Mouse (Mus musculus) stomach, embryonic 14.5 days (tissue): ENCODE measurements around the gene Zic5. TPM values are rescaled to one million over a fixed set of nuclear protein-coding genes. Genes with fewer than 3 reads are reported as not detected.

Experiments
- ATAC-seq: fragments of 200-750 bp; cut with Nextera tagmentation; 2 replicates; pipeline ENCODE4 v1.8.0; 2017; ENCODE audit warnings: low read depth, moderate TSS enrichment; ENCODE audit not compliant: insufficient number of reproducible peaks, insufficient read depth, low FRiP score
- H3K27ac ChIP-seq: fragments of 300-500 bp; sonication (generic); 2 replicates; pipeline ENCODE4 v1.5.1; 2014; ENCODE audit warnings: mild to moderate bottlenecking, low read length, moderate library complexity, mixed read lengths
- H3K27me3 ChIP-seq: fragments of 300-500 bp; sonication (generic); 2 replicates; pipeline ENCODE4 v1.6.1; 2014; ENCODE audit warnings: low read length, control low read depth, mixed read lengths; ENCODE audit not compliant: control insufficient read depth, insufficient read depth
- H3K36me3 ChIP-seq: fragments of 300-500 bp; sonication (generic); 2 replicates; pipeline ENCODE4 v1.6.1; 2014; ENCODE audit warnings: mild to moderate bottlenecking, control low read depth, low read length, moderate library complexity, mixed read lengths; ENCODE audit not compliant: control insufficient read depth, insufficient read depth
- H3K4me1 ChIP-seq: fragments of 300-500 bp; sonication (generic); 2 replicates; pipeline ENCODE4 v1.6.1; 2014; ENCODE audit warnings: low read length, control low read depth, mixed read lengths; ENCODE audit not compliant: control insufficient read depth, insufficient read depth
- H3K4me2 ChIP-seq: fragments of 300-500 bp; sonication (generic); replicated peaks from 2 replicates; pipeline ENCODE4 v1.6.1; 2014; ENCODE audit warnings: low read depth, low read length, control low read depth
- H3K4me3 ChIP-seq: fragments of 300-500 bp; sonication (generic); 2 replicates; pipeline ENCODE4 v1.5.1; 2014; ENCODE audit warnings: low read depth, low read length, control low read depth
- H3K9ac ChIP-seq: fragments of 300-500 bp; sonication (generic); replicated peaks from 2 replicates; pipeline ENCODE4 v1.6.1; 2014; ENCODE audit warnings: low read depth, mild to moderate bottlenecking, control low read depth, low read length, moderate library complexity, mixed read lengths
- H3K9me3 ChIP-seq: fragments of 300-500 bp; sonication (generic); 2 replicates; pipeline ENCODE4 v1.6.1; 2016; ENCODE audit warnings: low read depth, low read length, control low read depth; ENCODE audit not compliant: control insufficient read depth
- WGBS: fragments of 180-500 bp; shearing (Covaris S2); extraction: QIAGEN DNeasy Blood & Tissue Kit; methylation state at CpG from one replicate; pipeline ENCODE4 v1.1.7; 2014; 5-methylcytosine and 5-hydroxymethylcytosine counted together
- polyA plus RNA-seq: library from polyadenylated mRNA; unstranded; fragments of >200 nt; fragmentation: Nextera tagmentation; extraction: Ambion mirVana; gene quantifications from 2 replicates; pipeline ENCODE4 v1.2.1, GENCODE M21; 2014

Gene Zic5
- polyA plus RNA-seq, 1 experiment from 2014 or later = not detected

GRCm38 (mm10) chr14:122489686-122490414 lies 24.4 kb upstream of the Zic5 start:
- H3K4me1 ChIP-seq = no peaks in the 10 kb centered on the region
- ATAC-seq = no peak
- no peak overlapping the region for H3K9ac ChIP-seq
- no peaks in the 10 kb centered on the region for H3K9me3 ChIP-seq
- no peak overlapping the region for H3K27ac ChIP-seq
- no peak overlapping the region for H3K4me2 ChIP-seq
- no peaks in the 10 kb centered on the region for H3K36me3 ChIP-seq
- H3K4me3 ChIP-seq = no peak overlapping the region
- H3K27me3 ChIP-seq = peaks cover 47% of the 10 kb centered on the region
- WGBS = 3% methylated on average over 12 of the region's 12 CpGs

GRCm38 (mm10) chr14:122489041-122489440 lies 23.6 kb upstream of the Zic5 start:
- Histone ChIP-seq H3K4me3 (no peak overlapping the region), H3K4me1 (no peaks in the 10 kb centered on the region)

DNA sequence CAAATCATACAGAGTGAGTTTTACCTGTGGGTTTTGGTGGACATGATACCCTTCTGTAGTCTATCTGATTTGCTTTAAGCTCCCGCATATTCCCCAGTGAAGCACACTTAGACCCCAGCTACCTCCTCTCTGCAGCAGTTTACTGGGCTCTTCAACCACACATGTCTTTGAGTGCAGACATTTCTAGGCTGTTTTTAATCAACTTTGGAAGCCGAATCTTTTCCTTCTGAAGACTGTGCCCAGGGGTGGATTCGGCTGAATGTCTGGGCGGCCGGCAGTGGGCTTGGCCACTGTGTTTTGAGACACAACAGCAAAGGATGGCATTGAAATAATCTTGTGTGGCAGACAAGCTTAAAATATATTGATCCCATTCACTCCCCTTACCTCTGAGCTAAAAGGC lies 21.9 kb upstream of the Zic5 start:
- 2% methylated on average over 5 of the region's 5 CpGs for WGBS
- H3K4me2 ChIP-seq = no peak overlapping the region
- no peak overlapping the region for H3K27ac ChIP-seq
- no peak overlapping the region for H3K4me3 ChIP-seq
- H3K4me1 ChIP-seq = no peaks in the 10 kb centered on the region
- no peak overlapping the region for H3K9ac ChIP-seq
- no peaks in the 10 kb centered on the region for H3K36me3 ChIP-seq
- H3K27me3 ChIP-seq = peaks cover 59% of the 10 kb centered on the region
- H3K9me3 ChIP-seq = no peaks in the 10 kb centered on the region
- ATAC-seq = no peak

More at GRCm38 (mm10) chr14:122489041-122489440, 23.6 kb upstream of the Zic5 start:
- no peak for ATAC-seq
- Histone ChIP-seq H3K27me3 (peaks cover 54% of the 10 kb centered on the region), H3K9me3 (no peaks in the 10 kb centered on the region), H3K4me2 (no peak overlapping the region), H3K36me3 (no peaks in the 10 kb centered on the region), H3K9ac (no peak overlapping the region), H3K27ac (no peak overlapping the region)
- 0% methylated on average over 5 of the region's 5 CpGs for WGBS

- Histone ChIP-seq H3K27ac (no peak overlapping the region), H3K27me3 (peaks cover 66% of the 10 kb centered on the region), H3K9ac (no peak overlapping the region), H3K4me3 (no peak overlapping the region), H3K4me2 (no peak overlapping the region), H3K4me1 (no peaks in the 10 kb centered on the region), H3K9me3 (no peaks in the 10 kb centered on the region), H3K36me3 (no peaks in the 10 kb centered on the region)
- no peak for ATAC-seq
- 16% methylated on average over 1 of the region's 1 CpGs for WGBS
Measured at GRCm38 (mm10) chr14:122486611-122487010, 21.1 kb upstream of the Zic5 start.

DNA sequence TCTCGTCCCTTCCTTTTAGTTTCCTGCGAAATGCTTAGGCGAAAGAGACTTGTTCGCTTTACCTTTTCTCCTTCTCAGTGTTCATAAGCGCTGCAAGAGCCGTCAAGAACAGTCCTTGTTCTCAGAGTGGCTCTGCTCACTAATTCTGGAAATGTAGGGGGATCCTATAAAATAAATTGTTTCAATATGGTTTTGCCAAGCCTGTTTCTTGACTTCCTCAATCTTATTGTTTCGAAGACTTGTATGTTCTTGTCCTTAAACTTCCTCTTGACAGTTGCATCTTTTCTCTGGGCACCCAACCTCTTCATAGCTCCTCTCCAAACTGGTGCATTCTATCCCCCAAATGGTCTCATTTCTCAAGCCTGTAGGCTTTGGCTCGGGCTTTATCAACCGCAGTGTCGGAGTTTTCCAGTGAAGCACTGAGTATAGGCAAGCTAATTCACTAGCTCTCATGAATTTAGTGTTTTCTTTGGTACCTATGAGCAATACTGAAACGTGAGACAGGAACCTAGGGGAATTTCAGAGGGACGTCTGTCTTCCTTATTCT lies 20.2 kb upstream of the Zic5 start:
- WGBS = 4% methylated on average over 12 of the region's 12 CpGs
- no peak for ATAC-seq
- no peak overlapping the region for H3K27ac ChIP-seq

DNA sequence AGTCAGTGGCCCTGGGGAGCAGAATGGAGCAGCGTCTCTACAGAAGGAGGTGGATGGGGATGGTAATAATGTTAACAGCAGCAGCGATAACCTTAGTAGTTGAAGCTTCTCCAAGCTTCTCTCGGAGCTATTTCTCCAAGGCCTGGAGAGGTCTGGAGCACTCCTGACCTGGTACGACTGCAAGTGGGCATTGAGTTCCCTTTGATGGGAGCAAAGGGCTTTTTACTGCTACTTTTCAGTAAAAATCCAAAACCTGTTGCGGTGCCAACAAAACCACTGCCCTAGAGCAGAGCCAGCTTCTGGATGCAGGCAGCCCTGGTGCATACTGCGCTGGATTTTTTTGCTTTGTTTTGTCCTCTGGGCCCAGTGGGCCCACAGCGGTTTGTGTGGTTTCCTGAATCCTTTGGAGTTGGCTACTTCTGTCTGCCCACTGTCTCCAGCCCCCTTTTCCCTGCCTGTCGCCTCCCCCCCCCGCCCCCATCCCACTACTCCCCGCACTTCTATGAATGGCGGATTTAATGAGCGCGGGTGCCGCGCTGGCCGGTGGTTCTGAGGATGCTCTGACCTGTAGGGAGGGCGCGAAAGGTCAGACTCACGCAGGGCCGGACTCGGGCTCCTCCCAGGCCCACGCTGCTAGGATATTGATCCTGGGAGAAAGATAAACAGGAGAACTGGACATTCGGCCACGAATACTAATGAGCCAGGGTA lies 19.5 kb upstream of the Zic5 start:
- Histone ChIP-seq H3K4me3 (no peak overlapping the region), H3K27me3 (peaks cover 71% of the 10 kb centered on the region), H3K4me2 (no peak overlapping the region), H3K36me3 (no peaks in the 10 kb centered on the region), H3K27ac (no peak overlapping the region), H3K9me3 (no peaks in the 10 kb centered on the region), H3K4me1 (no peaks in the 10 kb centered on the region), H3K9ac (no peak overlapping the region)
- no peak for ATAC-seq
- WGBS = 2% methylated on average over 24 of the region's 24 CpGs

More for the DNA sequence above, 20.2 kb upstream of the Zic5 start:
- H3K4me3 ChIP-seq = no peak overlapping the region
- H3K4me1 ChIP-seq = no peaks in the 10 kb centered on the region
- H3K9ac ChIP-seq = no peak overlapping the region
- no peaks in the 10 kb centered on the region for H3K36me3 ChIP-seq
- H3K27me3 ChIP-seq = peaks cover 67% of the 10 kb centered on the region
- no peak overlapping the region for H3K4me2 ChIP-seq
- no peaks in the 10 kb centered on the region for H3K9me3 ChIP-seq

- WGBS = 3% methylated on average over 4 of the region's 4 CpGs
- Histone ChIP-seq H3K4me1 (no peaks in the 10 kb centered on the region), H3K27ac (no peak overlapping the region), H3K4me2 (no peak overlapping the region), H3K36me3 (no peaks in the 10 kb centered on the region), H3K27me3 (peaks cover 67% of the 10 kb centered on the region), H3K4me3 (no peak overlapping the region), H3K9ac (no peak overlapping the region), H3K9me3 (no peaks in the 10 kb centered on the region)
- no peak for ATAC-seq
Measured at GRCm38 (mm10) chr14:122484458-122484843, 19.0 kb upstream of the Zic5 start.

DNA sequence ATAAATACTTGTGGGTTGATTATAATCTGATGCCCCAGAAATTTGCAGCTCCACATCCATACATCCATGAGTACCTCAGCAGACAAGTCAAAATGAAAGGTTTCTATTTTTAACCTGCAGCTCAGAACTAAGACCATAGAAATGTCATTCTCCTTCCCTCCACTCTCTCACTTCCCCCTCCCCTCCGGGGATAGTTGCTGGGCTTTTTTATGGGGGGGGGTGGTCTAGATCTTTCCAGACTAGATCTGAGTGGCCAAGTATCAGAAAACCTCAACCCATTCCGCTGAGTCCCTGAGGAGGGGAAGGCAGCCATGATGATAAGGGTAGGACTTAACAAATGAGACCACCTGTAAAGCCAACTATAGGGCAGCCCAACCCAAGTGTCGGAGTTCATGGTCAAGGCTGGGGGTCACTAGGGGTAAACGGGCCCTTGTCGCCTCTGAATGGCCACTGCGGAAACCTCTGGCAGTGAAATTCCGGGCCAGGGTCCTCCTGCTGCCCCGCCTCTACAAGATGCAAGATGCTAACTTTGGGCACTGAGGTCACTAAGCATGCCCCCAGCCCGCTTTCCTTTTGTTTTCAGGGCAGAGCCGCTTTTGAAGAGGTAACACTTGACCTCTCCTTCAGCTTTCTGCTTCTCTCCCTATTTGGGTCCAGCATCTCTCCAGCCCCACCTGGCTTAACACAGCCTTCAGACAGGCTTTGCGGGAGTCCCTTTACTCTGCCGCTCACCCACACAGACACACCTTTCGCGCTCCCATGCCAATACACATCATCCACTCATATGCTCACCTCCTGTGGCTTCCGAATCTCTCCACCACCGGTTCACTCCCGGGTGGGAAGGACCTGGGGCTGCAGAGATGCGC lies 18.3 kb upstream of the Zic5 start:
- Histone ChIP-seq H3K4me3 (no peak overlapping the region), H3K9me3 (no peaks in the 10 kb centered on the region), H3K36me3 (no peaks in the 10 kb centered on the region), H3K27ac (no peak overlapping the region), H3K9ac (no peak overlapping the region), H3K4me1 (no peaks in the 10 kb centered on the region), H3K27me3 (peaks cover 69% of the 10 kb centered on the region), H3K4me2 (no peak overlapping the region)
- WGBS = 2% methylated on average over 18 of the region's 18 CpGs
- no peak for ATAC-seq
